Mouse (Mus musculus): Measurements from ENCODE around the gene Sypl. TPM values are rescaled to one million over a fixed set of nuclear protein-coding genes. Genes with fewer than 3 reads are reported as not detected.
A peak's percentile ranks its signal among the peaks of the same experiment; 100 is the strongest.

The Sypl gene
- polyA plus RNA-seq, 1 experiment from 2014 or later, result 159 TPM

DNA sequence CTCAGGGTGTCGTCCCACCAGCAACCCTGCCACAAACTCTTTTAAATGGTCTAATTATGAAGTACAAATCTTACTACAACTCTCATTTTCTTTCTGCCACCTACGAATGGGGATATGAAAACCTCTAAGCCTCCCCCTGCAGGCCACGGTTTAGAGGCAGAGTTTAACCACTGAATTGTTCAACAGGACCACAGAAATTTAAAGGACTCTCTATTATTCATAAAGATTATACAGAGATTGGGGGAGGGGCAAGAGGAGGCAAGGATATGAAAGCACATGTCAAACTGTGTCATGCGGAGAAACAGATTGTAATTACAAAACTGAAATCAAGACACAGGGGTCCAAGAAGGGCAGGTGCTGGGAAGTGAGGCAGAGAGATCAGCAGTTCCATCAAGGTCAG lies 7.3 kb upstream of the Sypl start:
- peaks cover 5% of the 10 kb centered on the region; the same call in 1 of the 2 replicates for H3K4me1 ChIP-seq (replicated peaks)
- H3K27ac ChIP-seq, result no peak overlapping the region
- no peaks in the 10 kb centered on the region for H3K27me3 ChIP-seq (replicated peaks)
- H3K9me3 ChIP-seq, result no peaks in the 10 kb centered on the region
- H3K36me3 ChIP-seq, result no peaks in the 10 kb centered on the region
- H3K9ac ChIP-seq, result no peak overlapping the region
- no peak for ATAC-seq
- no peak overlapping the region for H3K4me2 ChIP-seq (replicated peaks)
- no peak overlapping the region for H3K4me3 ChIP-seq (replicated peaks)
- WGBS, result 80% methylated on average over 4 of the region's 4 CpGs

DNA sequence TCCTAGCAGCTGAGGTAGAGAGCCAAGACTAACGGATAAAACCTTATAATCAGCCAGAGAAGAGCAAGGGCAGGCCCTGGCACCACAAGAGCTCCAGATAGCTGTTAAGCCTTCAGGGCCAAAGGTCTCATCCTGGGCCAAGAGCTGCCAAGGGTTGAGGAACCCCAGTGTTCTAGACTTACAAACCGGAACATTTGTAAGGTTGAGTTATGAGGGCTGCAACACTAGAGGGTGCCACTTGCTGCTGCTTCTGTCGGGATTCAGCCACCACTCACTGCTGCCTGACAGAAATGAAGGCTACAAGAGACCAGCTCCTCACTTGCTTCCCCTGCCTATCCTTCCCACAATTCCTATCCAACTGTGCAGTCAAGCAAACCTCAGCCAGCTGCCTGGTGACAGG lies 1.3 kb upstream of the Sypl start:
- H3K4me2 ChIP-seq (replicated peaks), result no peak overlapping the region
- H3K9me3 ChIP-seq, result no peaks in the 10 kb centered on the region
- ATAC-seq, result no peak
- H3K27ac ChIP-seq, result no peak overlapping the region
- H3K27me3 ChIP-seq (replicated peaks), result no peaks in the 10 kb centered on the region
- H3K4me1 ChIP-seq (replicated peaks), result peaks cover 10% of the 10 kb centered on the region
- no peak overlapping the region for H3K9ac ChIP-seq
- H3K4me3 ChIP-seq (replicated peaks), result no peak overlapping the region
- WGBS, result 43% methylated on average over 3 of the region's 3 CpGs
- H3K36me3 ChIP-seq, result no peaks in the 10 kb centered on the region

DNA sequence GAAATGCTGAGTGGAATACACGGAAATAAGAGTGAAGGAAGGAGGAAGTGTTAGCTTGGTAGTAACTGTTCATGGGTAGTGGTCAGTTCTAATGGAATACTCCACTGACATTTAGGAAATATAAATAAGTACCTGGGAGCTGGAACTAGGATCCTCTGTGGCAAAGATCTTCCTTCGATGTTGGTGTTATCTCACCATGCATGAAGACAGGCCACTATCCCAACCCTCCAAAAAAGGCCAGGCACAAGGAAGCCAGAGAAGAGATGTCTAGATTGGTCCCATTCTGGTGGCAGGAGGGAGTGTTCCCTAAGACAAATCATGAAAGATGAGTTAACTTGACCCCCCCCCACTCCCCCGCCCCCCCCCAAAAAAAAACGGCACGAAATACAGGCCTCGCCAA lies 625 bp upstream of the Sypl start:
- ATAC-seq, result no peak; the same call in 1 of the 2 replicates
- Histone ChIP-seq H3K9me3 (no peaks in the 10 kb centered on the region), H3K4me3 (replicated peaks) (peak overlapping the region; percentile 83), H3K36me3 (no peaks in the 10 kb centered on the region), H3K9ac (peak overlapping the region; percentile 48), H3K27ac (peak overlapping the region; percentile 100), H3K27me3 (replicated peaks) (no peaks in the 10 kb centered on the region), H3K4me1 (replicated peaks) (peaks cover 10% of the 10 kb centered on the region), H3K4me2 (replicated peaks) (peak overlapping the region; percentile 73)
- WGBS, result 20% methylated on average over 6 of the region's 6 CpGs

DNA sequence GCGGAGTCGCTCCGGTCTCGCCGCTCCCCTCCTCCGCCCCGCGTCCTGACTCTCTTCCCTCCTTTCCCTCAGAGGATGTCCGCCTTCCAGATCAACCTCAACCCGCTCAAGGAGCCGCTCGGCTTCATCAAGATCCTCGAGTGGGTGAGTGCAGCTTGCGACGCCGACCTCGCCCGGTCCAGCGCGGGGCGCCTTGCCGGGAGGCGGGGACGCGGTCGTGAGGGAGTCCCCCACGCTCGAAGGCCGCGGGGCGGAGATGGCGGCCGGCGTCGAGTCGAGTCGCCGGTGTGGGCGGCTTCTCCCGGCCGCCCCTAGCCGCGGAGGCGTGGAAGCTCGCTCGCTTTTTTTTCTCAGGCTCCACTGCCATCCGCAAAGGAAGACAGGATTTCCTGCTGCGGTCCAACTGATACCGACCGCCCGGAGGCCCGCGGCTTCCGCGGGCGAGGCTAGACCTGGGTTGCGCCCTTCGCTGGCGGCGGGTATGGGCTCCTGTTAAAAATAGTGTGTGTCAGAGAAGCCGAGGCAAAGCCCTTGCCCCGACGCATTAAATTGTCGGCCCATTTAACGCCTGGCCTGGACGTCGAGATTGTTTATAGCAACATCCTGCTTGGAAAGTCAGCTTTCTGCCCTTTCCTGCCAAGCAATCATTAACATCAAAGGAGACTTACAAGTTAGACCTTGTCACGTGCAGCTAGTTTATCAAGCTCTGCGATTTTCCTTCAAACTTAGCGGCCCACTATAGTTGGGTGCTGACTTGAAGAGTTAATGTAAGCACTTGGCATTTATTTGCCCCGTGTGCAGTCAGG lies 728 bp downstream of the Sypl start:
- Histone ChIP-seq H3K36me3 (no peaks in the 10 kb centered on the region), H3K4me1 (replicated peaks) (peaks cover 10% of the 10 kb centered on the region), H3K4me3 (replicated peaks) (peak overlapping the region; percentile 83), H3K9ac (peak overlapping the region; percentile 93), H3K27ac (peak overlapping the region; percentile 100), H3K9me3 (no peaks in the 10 kb centered on the region), H3K27me3 (replicated peaks) (no peaks in the 10 kb centered on the region), H3K4me2 (replicated peaks) (peak overlapping the region; percentile 61)
- under 1% methylated on average over 71 of the region's 71 CpGs for WGBS
- peak; percentile 79 for ATAC-seq

DNA sequence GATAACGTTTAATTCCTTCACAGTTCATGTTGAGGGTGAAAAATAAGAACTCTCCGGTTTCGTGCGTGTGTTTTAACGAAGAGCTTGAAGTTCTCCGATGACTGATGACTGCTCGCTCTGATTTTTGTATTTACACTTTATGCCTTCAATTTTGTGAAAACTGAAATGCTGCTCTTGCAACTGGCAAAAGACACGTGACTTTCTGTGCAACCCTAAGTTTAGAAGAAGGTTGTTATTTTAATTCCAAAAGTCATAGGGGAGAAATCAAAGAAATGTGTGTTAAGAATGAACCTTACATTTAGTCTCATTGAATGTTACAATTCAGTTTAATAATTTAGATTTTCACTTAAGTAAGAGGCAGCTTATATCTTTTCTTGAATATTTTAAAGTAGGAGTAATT lies 1.3 kb downstream of the Sypl start:
- Histone ChIP-seq H3K4me3 (replicated peaks) (peak overlapping the region; percentile 83), H3K27ac (peak overlapping the region; percentile 100; the same call in 1 of the 2 replicates), H3K27me3 (replicated peaks) (no peaks in the 10 kb centered on the region), H3K4me2 (replicated peaks) (peak overlapping the region; percentile 61), H3K4me1 (replicated peaks) (peaks cover 10% of the 10 kb centered on the region), H3K9me3 (no peaks in the 10 kb centered on the region), H3K9ac (peak overlapping the region; percentile 93), H3K36me3 (no peaks in the 10 kb centered on the region)
- ATAC-seq, result no peak
- 1% methylated on average over 8 of the region's 8 CpGs for WGBS

DNA sequence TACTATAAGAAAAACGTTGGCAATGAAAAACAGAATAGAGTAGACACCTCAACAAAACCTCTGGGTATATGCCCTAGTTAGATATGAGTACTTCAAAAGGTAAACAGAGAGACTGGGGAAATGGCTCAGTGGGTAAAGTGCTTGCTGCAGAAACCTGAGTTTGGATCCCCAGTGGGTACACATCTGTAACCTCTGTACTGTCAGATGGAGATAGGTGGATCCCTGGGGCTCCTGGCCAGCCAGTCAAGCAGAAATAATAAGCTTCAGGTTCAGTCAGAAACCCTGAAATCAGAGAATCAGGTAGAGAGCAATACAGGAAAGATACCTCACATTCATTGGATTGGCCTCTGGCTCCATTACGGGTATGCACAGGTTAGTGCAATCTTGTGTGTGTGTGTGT lies 3.5 kb downstream of the Sypl start:
- WGBS, result 64% methylated on average over 2 of the region's 2 CpGs
- Histone ChIP-seq H3K36me3 (no peaks in the 10 kb centered on the region), H3K4me2 (replicated peaks) (no peak overlapping the region), H3K9ac (no peak overlapping the region), H3K27me3 (replicated peaks) (no peaks in the 10 kb centered on the region), H3K4me3 (replicated peaks) (no peak overlapping the region), H3K4me1 (replicated peaks) (peaks cover 18% of the 10 kb centered on the region), H3K27ac (no peak overlapping the region), H3K9me3 (no peaks in the 10 kb centered on the region)
- no peak for ATAC-seq

DNA sequence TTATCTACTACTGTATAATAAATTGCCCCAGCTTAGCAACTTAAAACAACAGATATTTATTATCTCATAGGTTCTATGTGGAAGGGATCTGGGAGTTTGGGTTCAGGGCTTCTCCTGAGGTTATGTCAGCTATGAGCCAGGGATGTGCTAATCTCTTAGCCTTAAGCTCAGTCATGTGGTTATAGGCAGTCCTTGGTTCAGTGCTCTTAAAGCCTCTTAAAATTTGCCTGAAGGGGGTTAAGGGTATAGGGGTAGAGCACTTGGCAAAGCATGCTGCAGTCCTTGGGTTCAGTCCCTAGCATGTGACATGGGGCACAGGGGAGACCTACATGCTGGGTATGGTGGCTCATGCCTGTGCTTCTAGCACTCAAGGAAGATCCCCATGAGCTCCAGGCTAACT lies 8.4 kb downstream of the Sypl start:
- no peaks in the 10 kb centered on the region for H3K36me3 ChIP-seq
- peaks cover 8% of the 10 kb centered on the region for H3K4me1 ChIP-seq (replicated peaks)
- no peaks in the 10 kb centered on the region for H3K9me3 ChIP-seq
- no peak overlapping the region for H3K4me3 ChIP-seq (replicated peaks)
- H3K27ac ChIP-seq, result no peak overlapping the region
- H3K9ac ChIP-seq, result no peak overlapping the region
- no peaks in the 10 kb centered on the region for H3K27me3 ChIP-seq (replicated peaks)
- ATAC-seq, result no peak
- no peak overlapping the region for H3K4me2 ChIP-seq (replicated peaks)

DNA sequence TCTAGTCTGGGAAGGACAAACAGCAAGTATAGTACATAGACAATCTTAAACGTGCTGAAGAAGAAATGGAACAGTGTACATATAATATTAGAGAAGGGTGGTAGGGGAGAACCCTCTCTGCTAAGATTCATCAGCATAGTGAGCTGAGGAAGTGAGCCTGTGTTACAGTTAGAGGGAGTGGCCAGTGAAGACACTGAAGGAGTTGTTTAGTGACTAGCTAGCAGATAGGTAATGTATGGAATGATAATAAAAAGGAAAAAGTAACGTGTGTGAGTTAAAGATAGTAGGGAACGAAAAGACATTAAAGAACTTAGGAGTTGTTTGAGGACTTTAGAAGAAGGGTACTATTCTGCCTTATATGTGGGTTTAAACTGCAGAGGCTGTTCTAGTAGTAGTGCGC lies 10.2 kb downstream of the Sypl start:
- WGBS, result 77% methylated on average over 4 of the region's 4 CpGs
- Histone ChIP-seq H3K9me3 (no peaks in the 10 kb centered on the region), H3K4me1 (replicated peaks) (peaks cover 8% of the 10 kb centered on the region), H3K4me3 (replicated peaks) (no peak overlapping the region), H3K36me3 (no peaks in the 10 kb centered on the region), H3K27me3 (replicated peaks) (no peaks in the 10 kb centered on the region), H3K27ac (no peak overlapping the region), H3K4me2 (replicated peaks) (no peak overlapping the region), H3K9ac (no peak overlapping the region)
- no peak for ATAC-seq

DNA sequence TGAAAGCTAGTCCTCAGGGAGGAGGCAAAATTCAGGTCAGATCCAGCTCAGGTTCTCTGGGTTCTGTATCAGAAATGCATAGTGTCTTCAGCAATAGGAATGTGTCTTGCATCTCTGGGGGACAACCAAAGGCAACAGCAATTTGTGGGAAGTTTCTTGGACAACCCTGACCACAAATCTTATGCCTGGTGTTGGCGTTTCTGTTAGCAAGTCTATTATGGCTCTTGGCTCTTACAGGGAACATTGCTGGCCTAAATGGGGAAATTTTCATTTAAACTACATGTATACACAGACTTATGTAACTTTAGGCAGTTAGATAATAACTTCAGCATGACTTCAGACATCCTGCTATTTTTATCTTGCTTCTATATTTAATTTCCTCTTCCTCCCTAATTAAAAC lies 18.6 kb downstream of the Sypl start:
- Histone ChIP-seq H3K27me3 (replicated peaks) (no peaks in the 10 kb centered on the region), H3K9me3 (no peaks in the 10 kb centered on the region), H3K36me3 (peaks cover 3% of the 10 kb centered on the region; the same call in 1 of the 2 replicates), H3K27ac (no peak overlapping the region), H3K4me1 (replicated peaks) (no peaks in the 10 kb centered on the region), H3K4me3 (replicated peaks) (no peak overlapping the region), H3K9ac (no peak overlapping the region), H3K4me2 (replicated peaks) (no peak overlapping the region)
- WGBS, result 95% methylated on average over 1 of the region's 1 CpGs
- ATAC-seq, result no peak

DNA sequence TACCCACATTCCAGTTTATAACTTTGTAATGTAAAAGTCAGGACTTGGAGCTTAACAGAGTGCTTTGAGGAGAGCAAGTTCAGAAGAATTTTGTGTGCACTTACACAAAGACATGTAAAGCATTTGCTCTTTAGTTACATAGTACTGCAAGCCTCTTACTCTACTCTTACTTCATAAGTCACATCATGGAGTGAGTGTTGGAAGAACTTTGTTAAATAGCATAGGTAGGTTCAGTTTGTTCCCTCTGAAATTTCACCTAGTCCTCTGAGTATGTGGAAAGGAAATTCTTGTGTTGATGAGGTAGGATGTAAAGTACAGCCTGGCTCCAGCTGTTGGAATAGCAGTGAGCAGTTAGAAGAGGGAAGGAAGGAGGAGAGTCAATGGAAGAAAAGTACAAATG lies 21.2 kb downstream of the Sypl start:
- no peak for ATAC-seq
- Histone ChIP-seq H3K27ac (no peak overlapping the region), H3K9me3 (no peaks in the 10 kb centered on the region), H3K4me2 (replicated peaks) (no peak overlapping the region), H3K4me3 (replicated peaks) (no peak overlapping the region), H3K4me1 (replicated peaks) (no peaks in the 10 kb centered on the region), H3K9ac (no peak overlapping the region), H3K27me3 (replicated peaks) (no peaks in the 10 kb centered on the region), H3K36me3 (no peaks in the 10 kb centered on the region)

DNA sequence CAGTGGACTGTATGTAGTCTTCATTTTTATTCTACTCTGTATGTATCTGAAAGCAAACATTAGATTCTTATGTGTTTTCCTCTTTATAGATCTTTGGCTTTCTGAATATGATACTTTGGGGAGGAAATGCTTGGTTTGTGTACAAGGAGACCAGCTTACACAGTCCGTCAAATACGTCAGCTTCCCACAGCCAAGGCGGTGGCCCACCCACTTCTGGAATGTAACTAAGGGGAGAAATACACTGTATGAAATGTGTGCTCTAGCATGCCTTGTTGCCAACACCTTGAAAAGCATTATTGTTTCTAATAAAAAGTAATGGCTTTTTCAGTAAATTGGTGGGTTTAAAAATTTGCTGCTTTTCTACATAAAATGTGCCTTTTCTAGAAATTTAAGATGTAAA lies 21.8 kb downstream of the Sypl start:
- H3K4me2 ChIP-seq (replicated peaks), result no peak overlapping the region
- H3K27ac ChIP-seq, result no peak overlapping the region
- no peaks in the 10 kb centered on the region for H3K27me3 ChIP-seq (replicated peaks)
- H3K9ac ChIP-seq, result no peak overlapping the region
- no peaks in the 10 kb centered on the region for H3K9me3 ChIP-seq
- H3K4me3 ChIP-seq (replicated peaks), result no peak overlapping the region
- 59% methylated on average over 3 of the region's 3 CpGs for WGBS
- ATAC-seq, result no peak
- no peaks in the 10 kb centered on the region for H3K4me1 ChIP-seq (replicated peaks)
- no peaks in the 10 kb centered on the region for H3K36me3 ChIP-seq

DNA sequence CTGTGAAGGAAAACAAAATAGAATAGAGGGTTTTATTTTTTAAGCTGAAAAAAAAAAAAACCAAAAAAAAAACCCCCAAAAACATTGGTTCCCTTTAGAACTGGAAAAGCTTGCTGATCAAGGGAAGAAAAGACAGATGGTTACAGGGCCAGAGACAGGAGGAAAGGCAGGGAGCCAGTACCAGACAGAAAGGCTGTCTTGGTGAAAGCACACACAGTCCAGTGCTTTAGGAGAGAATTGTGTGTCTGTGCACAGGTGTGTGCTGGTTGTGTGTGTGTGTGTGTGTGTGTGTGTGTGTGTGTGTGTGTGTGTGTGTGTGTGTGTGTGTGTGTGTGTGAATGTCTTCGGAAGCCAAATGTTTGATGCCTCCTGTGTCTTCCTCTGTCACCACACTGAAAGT lies 28.9 kb downstream of the Sypl start:
- H3K9ac ChIP-seq, result no peak overlapping the region
- H3K4me1 ChIP-seq (replicated peaks), result no peaks in the 10 kb centered on the region
- H3K36me3 ChIP-seq, result no peaks in the 10 kb centered on the region
- H3K27me3 ChIP-seq (replicated peaks), result no peaks in the 10 kb centered on the region
- no peak overlapping the region for H3K4me2 ChIP-seq (replicated peaks)
- no peaks in the 10 kb centered on the region for H3K9me3 ChIP-seq
- H3K27ac ChIP-seq, result no peak overlapping the region
- ATAC-seq, result no peak
- no peak overlapping the region for H3K4me3 ChIP-seq (replicated peaks)
- WGBS, result 83% methylated on average over 1 of the region's 1 CpGs

DNA sequence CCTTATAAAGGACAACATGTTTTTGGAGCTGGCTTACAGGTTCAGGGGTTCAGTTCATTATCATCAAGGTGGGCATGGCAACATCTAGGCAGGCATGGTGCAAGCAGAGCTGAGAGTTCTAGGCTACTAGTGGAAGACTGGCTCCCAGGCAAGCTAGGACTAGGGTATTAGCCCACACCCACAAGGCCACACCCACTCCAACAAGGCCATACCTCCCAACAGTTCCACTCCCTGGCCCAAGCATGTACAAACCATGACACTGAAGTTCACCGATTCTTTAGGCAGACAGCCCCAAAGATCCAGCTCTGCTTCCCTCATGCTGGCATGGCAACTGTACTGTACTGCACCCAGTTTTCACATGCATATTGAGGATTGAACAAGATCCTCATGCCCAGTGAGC lies 29.4 kb downstream of the Sypl start:
- WGBS, result 88% methylated on average over 1 of the region's 1 CpGs
- no peak for ATAC-seq
- Histone ChIP-seq H3K9ac (no peak overlapping the region), H3K27me3 (replicated peaks) (no peaks in the 10 kb centered on the region), H3K9me3 (no peaks in the 10 kb centered on the region), H3K4me3 (replicated peaks) (no peak overlapping the region), H3K27ac (no peak overlapping the region), H3K36me3 (no peaks in the 10 kb centered on the region), H3K4me1 (replicated peaks) (no peaks in the 10 kb centered on the region), H3K4me2 (replicated peaks) (no peak overlapping the region)
